Mouse (Mus musculus): ENCODE results near the gene Syt6. TPM values are rescaled to one million over a fixed set of nuclear protein-coding genes. Genes with fewer than 3 reads are reported as not detected.

Gene Syt6
- polyA plus RNA-seq, 1 experiment from 2014 or later: 1.7 TPM

DNA sequence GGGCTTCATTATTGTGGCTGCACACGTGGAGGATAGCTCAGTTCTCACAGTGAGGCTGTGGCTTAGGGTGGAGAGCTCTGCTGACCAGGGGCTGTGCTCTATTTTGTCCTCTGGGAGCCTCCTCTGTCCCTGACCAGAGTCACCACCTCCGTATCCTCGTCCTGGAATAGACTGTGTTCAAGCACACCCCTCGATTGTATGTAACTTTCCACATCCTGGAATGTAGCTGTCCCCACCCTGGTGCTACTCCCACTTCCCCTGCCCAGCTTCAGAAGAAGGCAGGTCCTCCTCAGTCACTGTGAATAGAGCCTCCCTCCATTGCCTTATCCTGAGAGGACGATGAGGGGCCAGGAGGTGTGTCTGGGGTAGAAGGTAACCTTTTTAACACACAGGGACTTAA lies 14.6 kb downstream of the Syt6 start:
- Histone ChIP-seq H3K36me3 (ENCODE audit: control insufficient read depth, insufficient read depth, low read length) (no peaks in the 10 kb centered on the region), H3K4me3 (ENCODE audit: low read depth, low read length) (no peak overlapping the region), H3K4me2 (ENCODE audit: low read length) (no peak overlapping the region), H3K27me3 (replicated peaks; ENCODE audit: control insufficient read depth, insufficient read depth, low read length) (no peaks in the 10 kb centered on the region), H3K4me1 (replicated peaks; ENCODE audit: control insufficient read depth, insufficient read depth, low read length) (no peaks in the 10 kb centered on the region), H3K9ac (ENCODE audit: low read length) (no peak overlapping the region), H3K27ac (ENCODE audit: low read depth) (no peak overlapping the region), H3K9me3 (ENCODE audit: control insufficient read depth, low read length) (no peaks in the 10 kb centered on the region)
- WGBS: 46% methylated on average over 5 of the region's 5 CpGs
- ATAC-seq (replicated peaks; ENCODE audit: low FRiP score, low TSS enrichment, low read depth) (no peak), DNase-seq (ENCODE audit: low spot score) (no peak)

DNA sequence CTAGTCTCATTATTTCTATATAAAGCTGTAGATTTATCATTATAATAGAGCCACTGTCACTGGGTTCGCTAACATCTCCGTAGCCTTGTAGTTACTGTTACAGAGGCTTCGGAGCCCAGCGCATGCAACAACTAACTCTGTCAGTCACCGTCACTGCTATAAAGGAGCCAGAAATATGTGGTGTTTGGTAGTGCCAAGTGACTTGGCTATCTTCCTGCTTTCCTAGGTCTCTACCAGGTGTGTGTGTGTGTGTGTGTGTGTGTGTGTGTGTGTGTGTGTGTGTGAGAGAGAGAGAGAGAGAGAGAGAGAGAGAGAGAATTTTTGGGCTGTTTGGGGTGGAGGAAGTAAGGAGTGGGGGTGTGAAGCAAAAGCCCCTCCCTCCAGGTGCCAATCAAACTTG lies 17.6 kb downstream of the Syt6 start:
- H3K36me3 ChIP-seq (ENCODE audit: control insufficient read depth, insufficient read depth, low read length): no peaks in the 10 kb centered on the region

DNA sequence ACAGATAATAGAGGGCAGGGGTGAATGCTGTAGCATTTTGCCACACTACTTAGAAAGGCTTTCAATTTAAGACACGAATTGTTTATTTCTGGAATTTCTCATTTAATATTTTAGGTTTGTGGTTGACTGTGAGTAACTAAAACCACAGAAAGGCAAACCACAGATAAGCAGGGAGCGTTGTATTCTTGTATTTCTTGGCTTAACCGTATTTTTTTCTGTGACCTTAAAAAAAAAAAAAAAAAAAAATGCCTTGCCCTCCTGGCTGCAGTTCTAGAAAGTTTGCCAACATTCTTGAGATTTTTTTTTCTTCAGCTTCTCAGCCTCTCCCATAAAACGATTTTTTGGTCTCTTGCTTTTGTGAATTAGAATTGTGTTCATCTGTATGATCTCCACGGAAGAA lies 18.6 kb downstream of the Syt6 start:
- ATAC-seq (replicated peaks; ENCODE audit: low FRiP score, low TSS enrichment, low read depth): no peak
- no peak overlapping the region for H3K27ac ChIP-seq (ENCODE audit: low read depth)
- H3K36me3 ChIP-seq (ENCODE audit: control insufficient read depth, insufficient read depth, low read length): no peaks in the 10 kb centered on the region
- no peaks in the 10 kb centered on the region for H3K27me3 ChIP-seq (replicated peaks; ENCODE audit: control insufficient read depth, insufficient read depth, low read length)
- WGBS: 60% methylated on average over 5 of the region's 5 CpGs
- no peaks in the 10 kb centered on the region for H3K9me3 ChIP-seq (ENCODE audit: control insufficient read depth, low read length)
- H3K4me3 ChIP-seq (ENCODE audit: low read depth, low read length): no peak overlapping the region
- no peak overlapping the region for H3K4me2 ChIP-seq (ENCODE audit: low read length)
- no peak overlapping the region for H3K9ac ChIP-seq (ENCODE audit: low read length)
- DNase-seq (ENCODE audit: low spot score): no peak
- H3K4me1 ChIP-seq (replicated peaks; ENCODE audit: control insufficient read depth, insufficient read depth, low read length): no peaks in the 10 kb centered on the region

More for the DNA sequence above, 17.6 kb downstream of the Syt6 start:
- Histone ChIP-seq H3K4me2 (ENCODE audit: low read length) (no peak overlapping the region), H3K27me3 (replicated peaks; ENCODE audit: control insufficient read depth, insufficient read depth, low read length) (no peaks in the 10 kb centered on the region), H3K4me3 (ENCODE audit: low read depth, low read length) (no peak overlapping the region), H3K9me3 (ENCODE audit: control insufficient read depth, low read length) (no peaks in the 10 kb centered on the region), H3K27ac (ENCODE audit: low read depth) (no peak overlapping the region), H3K9ac (ENCODE audit: low read length) (no peak overlapping the region), H3K4me1 (replicated peaks; ENCODE audit: control insufficient read depth, insufficient read depth, low read length) (no peaks in the 10 kb centered on the region)
- 91% methylated on average over 5 of the region's 5 CpGs for WGBS
- DNase-seq (ENCODE audit: low spot score) (no peak), ATAC-seq (replicated peaks; ENCODE audit: low FRiP score, low TSS enrichment, low read depth) (no peak)

DNA sequence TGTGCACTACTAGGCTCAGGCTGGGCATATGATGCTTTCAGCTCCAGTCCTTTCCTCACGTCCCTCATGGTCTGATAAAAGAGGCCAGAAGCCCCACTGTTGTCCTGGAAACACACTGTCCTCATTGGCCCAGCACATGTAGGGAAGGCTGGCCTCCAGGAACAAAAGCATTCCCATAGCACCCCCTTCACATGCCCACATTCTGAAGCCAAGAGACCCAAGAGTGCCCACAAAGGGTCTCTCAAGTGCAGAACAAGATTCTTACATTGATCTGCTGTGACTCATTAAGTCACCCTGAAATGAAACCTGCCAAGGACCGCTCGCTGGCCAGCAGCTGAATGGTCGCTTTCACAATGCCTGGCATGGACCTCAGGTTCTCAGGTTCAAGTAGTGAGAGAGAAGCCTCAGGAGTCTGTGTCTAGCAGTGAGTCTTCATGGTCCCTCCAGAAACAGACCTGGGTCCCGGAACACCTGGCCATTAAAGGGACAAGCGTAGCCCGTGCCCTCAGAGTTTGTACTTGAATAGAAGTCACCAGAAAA lies 20.3 kb downstream of the Syt6 start:
- WGBS: 80% methylated on average over 7 of the region's 7 CpGs

DNA sequence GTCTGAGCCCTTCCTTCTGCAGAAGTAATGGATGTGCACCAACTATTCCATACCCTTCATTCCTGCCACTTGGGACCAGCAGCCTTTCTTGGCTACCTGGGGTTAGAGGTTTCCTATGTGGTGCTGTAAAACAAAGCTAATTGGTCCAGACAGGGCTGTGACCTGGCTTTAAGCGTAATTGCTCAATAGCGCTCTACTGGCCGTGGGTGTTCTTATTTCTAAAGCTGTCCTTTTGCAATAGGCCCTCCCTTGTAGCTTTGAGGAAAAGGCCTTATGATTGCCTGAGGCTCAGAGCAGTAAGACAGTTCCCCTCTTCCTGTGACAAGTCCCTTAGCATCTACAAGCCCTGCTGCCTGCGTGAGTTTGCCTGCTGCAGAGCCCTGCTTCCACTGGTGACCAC lies 22.6 kb downstream of the Syt6 start:
- no peaks in the 10 kb centered on the region for H3K9me3 ChIP-seq (ENCODE audit: control insufficient read depth, low read length)
- no peak overlapping the region for H3K4me3 ChIP-seq (ENCODE audit: low read depth, low read length)
- H3K36me3 ChIP-seq (ENCODE audit: control insufficient read depth, insufficient read depth, low read length): no peaks in the 10 kb centered on the region
- ATAC-seq (replicated peaks; ENCODE audit: low FRiP score, low TSS enrichment, low read depth): no peak
- H3K27ac ChIP-seq (ENCODE audit: low read depth): no peak overlapping the region
- no peaks in the 10 kb centered on the region for H3K4me1 ChIP-seq (replicated peaks; ENCODE audit: control insufficient read depth, insufficient read depth, low read length)
- H3K9ac ChIP-seq (ENCODE audit: low read length): no peak overlapping the region
- no peak overlapping the region for H3K4me2 ChIP-seq (ENCODE audit: low read length)
- 80% methylated on average over 4 of the region's 4 CpGs for WGBS
- DNase-seq (ENCODE audit: low spot score): no peak
- no peaks in the 10 kb centered on the region for H3K27me3 ChIP-seq (replicated peaks; ENCODE audit: control insufficient read depth, insufficient read depth, low read length)

More for the DNA sequence above, 20.3 kb downstream of the Syt6 start:
- Histone ChIP-seq H3K36me3 (ENCODE audit: control insufficient read depth, insufficient read depth, low read length) (no peaks in the 10 kb centered on the region), H3K4me2 (ENCODE audit: low read length) (no peak overlapping the region), H3K9me3 (ENCODE audit: control insufficient read depth, low read length) (no peaks in the 10 kb centered on the region), H3K9ac (ENCODE audit: low read length) (no peak overlapping the region), H3K27ac (ENCODE audit: low read depth) (no peak overlapping the region), H3K4me1 (replicated peaks; ENCODE audit: control insufficient read depth, insufficient read depth, low read length) (no peaks in the 10 kb centered on the region), H3K4me3 (ENCODE audit: low read depth, low read length) (no peak overlapping the region), H3K27me3 (replicated peaks; ENCODE audit: control insufficient read depth, insufficient read depth, low read length) (no peaks in the 10 kb centered on the region)
- ATAC-seq (replicated peaks; ENCODE audit: low FRiP score, low TSS enrichment, low read depth) (no peak), DNase-seq (ENCODE audit: low spot score) (no peak)

DNA sequence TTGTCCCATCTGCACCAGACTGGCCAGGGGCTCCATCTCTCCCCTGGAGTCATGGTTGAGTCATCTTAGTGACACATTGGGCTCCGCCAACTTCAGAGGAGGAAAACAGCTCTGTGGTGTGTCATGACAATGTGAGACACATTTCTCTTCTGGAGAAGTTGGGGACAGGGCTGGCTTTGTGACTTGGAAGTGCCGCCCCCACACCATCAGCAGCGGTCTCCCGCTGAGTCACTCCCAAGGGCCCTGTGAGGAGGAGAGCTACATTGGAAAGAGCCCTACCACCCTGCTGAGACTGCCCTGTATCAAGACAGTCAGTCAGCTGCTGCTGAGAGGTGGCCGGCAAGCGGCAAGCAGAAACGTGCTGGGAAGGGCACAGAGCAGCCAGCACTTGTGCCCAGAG lies 26.0 kb downstream of the Syt6 start:
- Histone ChIP-seq H3K27me3 (replicated peaks; ENCODE audit: control insufficient read depth, insufficient read depth, low read length) (no peaks in the 10 kb centered on the region), H3K9ac (ENCODE audit: low read length) (no peak overlapping the region), H3K27ac (ENCODE audit: low read depth) (no peak overlapping the region), H3K4me2 (ENCODE audit: low read length) (no peak overlapping the region), H3K4me1 (replicated peaks; ENCODE audit: control insufficient read depth, insufficient read depth, low read length) (no peaks in the 10 kb centered on the region), H3K9me3 (ENCODE audit: control insufficient read depth, low read length) (no peaks in the 10 kb centered on the region), H3K4me3 (ENCODE audit: low read depth, low read length) (no peak overlapping the region), H3K36me3 (ENCODE audit: control insufficient read depth, insufficient read depth, low read length) (no peaks in the 10 kb centered on the region)
- 51% methylated on average over 7 of the region's 7 CpGs for WGBS
- no peak for DNase-seq (ENCODE audit: low spot score)
- ATAC-seq (replicated peaks; ENCODE audit: low FRiP score, low TSS enrichment, low read depth): no peak

DNA sequence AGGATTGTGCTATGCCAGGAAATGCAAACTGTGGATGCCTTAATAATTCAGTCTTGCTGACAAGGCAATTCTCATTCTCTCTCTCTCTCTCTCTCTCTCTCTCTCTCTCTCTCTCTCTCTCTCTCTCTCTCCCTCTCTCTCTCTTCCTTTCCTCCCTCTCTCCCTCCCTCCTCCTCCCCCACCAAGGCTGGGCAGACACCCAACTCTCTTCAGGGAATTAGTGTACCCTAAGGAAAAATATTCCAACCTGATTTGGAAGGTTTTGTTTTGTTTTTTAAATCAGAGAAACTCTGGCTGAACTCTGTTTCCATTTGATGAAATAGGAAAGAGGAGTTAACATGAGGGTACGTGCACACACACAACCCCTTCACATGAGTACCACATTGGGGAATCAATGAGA lies 26.5 kb downstream of the Syt6 start:
- H3K9ac ChIP-seq (ENCODE audit: low read length): no peak overlapping the region
- H3K36me3 ChIP-seq (ENCODE audit: control insufficient read depth, insufficient read depth, low read length): no peaks in the 10 kb centered on the region
- H3K27me3 ChIP-seq (replicated peaks; ENCODE audit: control insufficient read depth, insufficient read depth, low read length): no peaks in the 10 kb centered on the region
- 80% methylated on average over 1 of the region's 1 CpGs for WGBS
- H3K9me3 ChIP-seq (ENCODE audit: control insufficient read depth, low read length): no peaks in the 10 kb centered on the region
- no peak overlapping the region for H3K27ac ChIP-seq (ENCODE audit: low read depth)
- no peaks in the 10 kb centered on the region for H3K4me1 ChIP-seq (replicated peaks; ENCODE audit: control insufficient read depth, insufficient read depth, low read length)
- DNase-seq (ENCODE audit: low spot score) (no peak), ATAC-seq (replicated peaks; ENCODE audit: low FRiP score, low TSS enrichment, low read depth) (no peak)
- no peak overlapping the region for H3K4me3 ChIP-seq (ENCODE audit: low read depth, low read length)
- H3K4me2 ChIP-seq (ENCODE audit: low read length): no peak overlapping the region

DNA sequence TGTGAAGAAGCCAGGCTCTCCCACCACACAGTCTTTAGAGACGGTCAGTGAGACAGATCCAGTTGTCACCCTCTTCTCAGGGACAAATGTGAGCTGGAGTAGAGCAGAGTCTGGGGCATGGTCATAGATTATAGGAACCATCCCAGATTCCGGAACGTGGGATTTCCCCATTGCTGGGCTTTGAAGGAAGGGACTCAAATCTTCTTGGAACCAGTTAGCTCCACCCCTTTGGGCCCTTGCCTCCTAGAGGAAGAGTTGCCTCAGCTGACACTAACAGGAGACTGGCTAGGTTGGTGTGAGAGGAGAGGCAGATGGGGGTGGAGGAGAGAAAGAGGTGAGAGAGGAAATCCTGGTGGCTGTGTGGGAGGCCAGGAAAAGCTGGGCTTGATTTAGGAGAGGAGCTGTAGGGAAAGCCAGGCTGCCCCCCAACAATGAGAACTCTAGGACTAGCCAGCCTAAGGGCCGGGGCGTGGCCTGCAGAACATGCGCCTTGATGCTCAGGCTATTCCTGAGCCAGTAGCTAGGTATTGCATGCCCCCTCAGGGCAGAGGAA lies 31.1 kb downstream of the Syt6 start:
- no peaks in the 10 kb centered on the region for H3K4me1 ChIP-seq (replicated peaks; ENCODE audit: control insufficient read depth, insufficient read depth, low read length)
- H3K9ac ChIP-seq (ENCODE audit: low read length): no peak overlapping the region
- WGBS: 80% methylated on average over 6 of the region's 6 CpGs
- no peak overlapping the region for H3K4me3 ChIP-seq (ENCODE audit: low read depth, low read length)
- H3K9me3 ChIP-seq (ENCODE audit: control insufficient read depth, low read length): no peaks in the 10 kb centered on the region
- no peaks in the 10 kb centered on the region for H3K27me3 ChIP-seq (replicated peaks; ENCODE audit: control insufficient read depth, insufficient read depth, low read length)
- no peaks in the 10 kb centered on the region for H3K36me3 ChIP-seq (ENCODE audit: control insufficient read depth, insufficient read depth, low read length)
- no peak overlapping the region for H3K4me2 ChIP-seq (ENCODE audit: low read length)
- ATAC-seq (replicated peaks; ENCODE audit: low FRiP score, low TSS enrichment, low read depth) (no peak), DNase-seq (ENCODE audit: low spot score) (no peak)
- H3K27ac ChIP-seq (ENCODE audit: low read depth): no peak overlapping the region
